Mouse (Mus musculus) spleen, postnatal 4 days (tissue): ENCODE data around the gene Mbnl1.

Source experiments
- DNase-seq, 2 experiments: peaks; one replicate each; pipeline ENCODE4 v3.0.0; 2022; ENCODE audit warnings: low spot score in 2 of 2

Mbnl1 gene

GRCm38 (mm10) chr3:60517234-60517787, 44.7 kb downstream of the Mbnl1 start:
- DNase-seq, result no peak

- DNase-seq, result no peak
Observed at GRCm38 (mm10) chr3:60519337-60519736, 46.7 kb downstream of the Mbnl1 start.

GRCm38 (mm10) chr3:60524127-60524526, 51.5 kb downstream of the Mbnl1 start:
- no peak for DNase-seq

- DNase-seq, result no peak
Observed at GRCm38 (mm10) chr3:60531286-60531685, 58.7 kb downstream of the Mbnl1 start.

GRCm38 (mm10) chr3:60531826-60532225, 59.2 kb downstream of the Mbnl1 start:
- no peak for DNase-seq

- no peak for DNase-seq
Observed at GRCm38 (mm10) chr3:60535224-60535623, 62.6 kb downstream of the Mbnl1 start.

- DNase-seq, result no peak
Observed at GRCm38 (mm10) chr3:60537063-60537462, 64.4 kb downstream of the Mbnl1 start.

- no peak for DNase-seq
Observed at GRCm38 (mm10) chr3:60538214-60538971, 65.8 kb downstream of the Mbnl1 start.

GRCm38 (mm10) chr3:60541121-60541520, 68.5 kb downstream of the Mbnl1 start:
- no peak for DNase-seq

- DNase-seq, result peak; percentile 54 to 74
Observed at GRCm38 (mm10) chr3:60546196-60546595, 73.6 kb downstream of the Mbnl1 start.

GRCm38 (mm10) chr3:60546904-60547303, 74.3 kb downstream of the Mbnl1 start:
- DNase-seq, result no peak

- no peak for DNase-seq
Observed at GRCm38 (mm10) chr3:60550492-60550891, 77.9 kb downstream of the Mbnl1 start.

GRCm38 (mm10) chr3:60551650-60552049, 79.0 kb downstream of the Mbnl1 start:
- DNase-seq, result no peak

- DNase-seq, result no peak
Observed at GRCm38 (mm10) chr3:60553011-60553410, 80.4 kb downstream of the Mbnl1 start.

GRCm38 (mm10) chr3:60556596-60556995, 84.0 kb downstream of the Mbnl1 start:
- DNase-seq, result no peak

- DNase-seq, result no peak
Observed at GRCm38 (mm10) chr3:60558252-60558862, 85.7 kb downstream of the Mbnl1 start.

- DNase-seq, result no peak
Observed at GRCm38 (mm10) chr3:60559762-60560161, 87.1 kb downstream of the Mbnl1 start.

- no peak for DNase-seq
Observed at GRCm38 (mm10) chr3:60563529-60564243, 91.1 kb downstream of the Mbnl1 start.

GRCm38 (mm10) chr3:60564244-60564643, 91.6 kb downstream of the Mbnl1 start:
- DNase-seq, result no peak

GRCm38 (mm10) chr3:60565204-60565603, 92.6 kb downstream of the Mbnl1 start:
- DNase-seq, result no peak

GRCm38 (mm10) chr3:60565950-60566349, 93.3 kb downstream of the Mbnl1 start:
- DNase-seq, result no peak

GRCm38 (mm10) chr3:60568171-60568684, 95.6 kb downstream of the Mbnl1 start:
- no peak for DNase-seq
